Mouse (Mus musculus) embryonic facial prominence, embryonic 15.5 days (tissue): ENCODE measurements around the gene Celf6. TPM values are rescaled to one million over a fixed set of nuclear protein-coding genes. Genes with fewer than 3 reads are reported as not detected.

Experiments
- ATAC-seq: fragments of 200-750 bp; cut with Nextera tagmentation; 2 replicates; pipeline ENCODE4 v1.8.0; 2017; ENCODE audit warnings: low read depth, moderate TSS enrichment; ENCODE audit not compliant: insufficient number of reproducible peaks, low FRiP score, low TSS enrichment
- H3K27ac ChIP-seq: fragments of 300-500 bp; sonication (generic); replicated peaks from 2 replicates; pipeline ENCODE4 v1.5.1; 2015; ENCODE audit warnings: mild to moderate bottlenecking, inconsistent platforms
- H3K27me3 ChIP-seq: fragments of 300-500 bp; sonication (generic); 2 replicates; pipeline ENCODE4 v1.6.1; 2015; ENCODE audit warnings: inconsistent platforms
- H3K36me3 ChIP-seq: fragments of 300-500 bp; sonication (generic); 2 replicates; pipeline ENCODE4 v1.6.1; 2015; ENCODE audit warnings: mild to moderate bottlenecking, inconsistent platforms
- H3K4me1 ChIP-seq: fragments of 300-500 bp; sonication (generic); 2 replicates; pipeline ENCODE4 v1.6.1; 2015; ENCODE audit warnings: inconsistent platforms
- H3K4me2 ChIP-seq: fragments of 300-500 bp; sonication (generic); replicated peaks from 2 replicates; pipeline ENCODE4 v1.6.1; 2015; ENCODE audit warnings: mild to moderate bottlenecking, inconsistent platforms
- H3K4me3 ChIP-seq: fragments of 300-500 bp; sonication (generic); replicated peaks from 2 replicates; pipeline ENCODE4 v1.5.1; 2015; ENCODE audit warnings: mild to moderate bottlenecking, inconsistent platforms
- H3K9ac ChIP-seq: fragments of 300-500 bp; sonication (generic); 2 replicates; pipeline ENCODE4 v1.6.1; 2015; ENCODE audit warnings: inconsistent platforms
- H3K9me3 ChIP-seq: fragments of 300-500 bp; sonication (generic); replicated peaks from 2 replicates; pipeline ENCODE4 v1.6.1; 2016; ENCODE audit warnings: inconsistent platforms
- WGBS: fragments of 180-500 bp; shearing (Covaris S2); methylation state at CpG from one replicate; pipeline ENCODE4 v1.1.7; 2015; 5-methylcytosine and 5-hydroxymethylcytosine counted together
- polyA plus RNA-seq: library from polyadenylated mRNA; unstranded; fragments of >200 nt; fragmentation: Nextera tagmentation; extraction: Ambion mirVana; gene quantifications from 2 replicates; pipeline ENCODE4 v1.2.1, GENCODE M21; 2015

Gene Celf6
- polyA plus RNA-seq, 1 experiment from 2014 or later, result 0.48 TPM

DNA sequence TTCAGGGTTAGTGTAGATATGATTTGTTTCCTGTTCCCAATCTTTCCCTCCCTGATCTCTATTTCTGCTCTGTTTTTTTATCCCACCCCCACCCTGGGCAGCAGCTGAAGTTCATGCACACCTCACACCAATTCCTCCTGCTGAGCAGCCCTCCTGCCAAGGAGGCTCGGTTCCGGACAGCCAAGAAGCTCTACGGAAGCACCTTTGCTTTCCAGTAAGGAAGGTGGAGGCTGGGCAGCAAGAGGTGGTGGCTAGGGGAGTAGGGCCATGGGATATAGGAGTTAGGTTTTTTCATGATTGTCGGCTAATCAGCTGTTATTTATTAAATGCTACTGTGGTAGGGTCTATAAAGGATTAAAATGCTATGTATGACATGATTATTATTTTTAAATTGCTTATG is 62.2 kb downstream of the Celf6 start:
- H3K4me1 ChIP-seq, result 0 out of 2 replicates have a peak, but pooled peaks cover 3% of the 10 kb centered on the region
- no peak overlapping the region for H3K4me3 ChIP-seq
- no peaks in the 10 kb centered on the region for H3K27me3 ChIP-seq
- H3K36me3 ChIP-seq, result peaks cover 56% of the 10 kb centered on the region
- WGBS, result 88% methylated on average over 4 of the region's 4 CpGs
- H3K9me3 ChIP-seq, result no peaks in the 10 kb centered on the region
- no peak for ATAC-seq
- H3K9ac ChIP-seq, result no peak overlapping the region
- no peak overlapping the region for H3K27ac ChIP-seq
- no peak overlapping the region for H3K4me2 ChIP-seq

DNA sequence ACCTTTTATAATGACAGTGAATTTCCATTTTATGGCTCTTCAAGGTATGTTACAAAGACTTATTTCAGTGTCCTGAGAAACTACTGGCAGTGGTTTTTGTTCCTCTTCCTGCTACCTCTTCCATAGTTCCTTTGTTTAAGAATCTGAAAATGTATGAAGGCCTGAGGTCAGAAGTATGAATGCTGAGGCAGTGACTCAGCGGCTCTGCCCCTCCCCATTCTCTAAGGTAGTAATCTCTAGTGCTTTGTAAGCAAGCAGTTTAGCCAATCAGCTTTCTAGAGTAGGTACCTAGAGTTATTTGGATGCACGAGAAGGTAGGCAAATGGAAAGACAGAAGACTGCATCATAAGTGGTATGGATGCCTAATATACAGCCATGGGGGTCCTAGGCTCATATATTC is 63.6 kb downstream of the Celf6 start:
- no peak overlapping the region for H3K4me3 ChIP-seq
- H3K9me3 ChIP-seq, result no peaks in the 10 kb centered on the region
- no peak overlapping the region for H3K27ac ChIP-seq
- no peaks in the 10 kb centered on the region for H3K27me3 ChIP-seq
- peaks cover 45% of the 10 kb centered on the region for H3K36me3 ChIP-seq
- ATAC-seq, result no peak
- H3K9ac ChIP-seq, result no peak overlapping the region
- H3K4me2 ChIP-seq, result no peak overlapping the region
- 84% methylated on average over 2 of the region's 2 CpGs for WGBS
- 0 out of 2 replicates have a peak, but pooled peaks cover 3% of the 10 kb centered on the region for H3K4me1 ChIP-seq

DNA sequence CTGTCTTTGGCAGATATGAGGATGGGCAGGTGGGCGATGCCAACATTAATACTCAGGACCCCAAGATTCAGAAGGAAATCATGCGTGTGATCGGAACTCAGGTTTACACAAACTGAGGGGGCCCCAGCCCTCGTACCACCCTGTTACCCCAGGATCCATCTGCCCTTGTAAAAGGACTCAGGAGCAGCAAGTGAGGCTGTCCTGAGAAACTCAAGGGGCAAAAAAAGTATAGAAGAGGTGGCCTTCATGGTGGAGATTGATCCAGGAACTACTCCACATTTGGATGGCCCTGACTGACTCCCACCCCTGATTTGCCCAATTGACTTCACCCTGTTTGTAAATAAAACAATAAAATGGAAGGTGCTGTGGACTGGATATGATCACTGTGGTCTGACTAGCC is 72.2 kb downstream of the Celf6 start:
- Histone ChIP-seq H3K9ac (no peak overlapping the region), H3K27ac (no peak overlapping the region), H3K4me1 (0 out of 2 replicates have a peak, but pooled peaks cover under 1% of the 10 kb centered on the region), H3K9me3 (no peaks in the 10 kb centered on the region), H3K4me3 (no peak overlapping the region), H3K36me3 (peaks cover 35% of the 10 kb centered on the region), H3K27me3 (no peaks in the 10 kb centered on the region), H3K4me2 (no peak overlapping the region)
- WGBS, result 97% methylated on average over 4 of the region's 4 CpGs
- no peak for ATAC-seq

DNA sequence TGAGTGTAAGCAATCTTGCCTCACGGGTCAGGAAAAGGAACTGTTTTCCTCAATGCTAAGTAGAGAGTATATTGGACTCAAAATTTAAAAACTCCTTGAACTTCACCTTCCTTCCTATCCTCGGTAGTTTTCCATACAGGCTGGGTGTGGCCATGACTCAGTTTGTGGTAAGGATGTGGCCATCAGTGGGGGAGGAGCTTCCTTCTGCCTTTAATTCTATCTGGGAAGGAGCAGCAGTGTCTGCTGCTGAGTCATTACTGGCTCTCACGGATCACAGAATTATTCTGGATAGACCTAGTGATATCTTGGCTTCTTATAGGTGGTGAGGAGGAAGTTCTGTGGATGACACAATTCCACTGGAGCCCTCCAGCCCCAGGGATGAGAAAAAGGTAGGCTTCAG is 75.7 kb downstream of the Celf6 start:
- Histone ChIP-seq H3K9ac (no peak overlapping the region), H3K27me3 (no peaks in the 10 kb centered on the region), H3K36me3 (peaks cover 29% of the 10 kb centered on the region), H3K4me3 (no peak overlapping the region), H3K4me1 (peaks cover 19% of the 10 kb centered on the region), H3K4me2 (no peak overlapping the region), H3K27ac (no peak overlapping the region), H3K9me3 (no peaks in the 10 kb centered on the region)
- WGBS, result 31% methylated on average over 3 of the region's 3 CpGs
- no peak for ATAC-seq

DNA sequence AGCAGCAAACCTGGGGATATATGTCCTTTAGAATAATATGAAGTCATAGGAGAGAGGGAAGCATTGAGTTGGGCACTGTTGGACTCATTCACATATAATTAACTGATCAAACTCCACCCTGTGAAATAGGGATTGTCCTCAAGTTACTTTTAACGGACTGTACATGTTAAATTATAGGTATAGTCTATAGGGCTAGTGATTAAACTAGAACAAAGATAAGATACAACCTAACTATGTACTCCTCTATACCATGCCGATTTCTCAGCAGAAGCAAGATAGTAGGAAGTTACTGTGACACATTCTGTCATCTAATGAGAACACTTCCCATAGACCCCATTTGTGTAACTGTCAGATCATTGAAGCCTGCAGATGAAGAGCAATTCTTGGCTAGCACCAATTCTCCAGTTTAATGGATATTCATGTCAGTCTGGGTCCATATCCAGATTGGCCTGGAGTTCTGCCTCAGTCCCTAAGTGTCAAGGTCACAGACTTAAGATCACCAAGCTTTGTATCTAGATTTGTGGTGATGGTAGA is 76.8 kb downstream of the Celf6 start:
- H3K9ac ChIP-seq, result no peak overlapping the region
- no peak overlapping the region for H3K4me2 ChIP-seq
- H3K27ac ChIP-seq, result no peak overlapping the region
- H3K36me3 ChIP-seq, result peaks cover 17% of the 10 kb centered on the region
- ATAC-seq, result no peak
- no peaks in the 10 kb centered on the region for H3K9me3 ChIP-seq
- WGBS, result 79% methylated on average over 2 of the region's 2 CpGs
- no peaks in the 10 kb centered on the region for H3K27me3 ChIP-seq
- H3K4me3 ChIP-seq, result no peak overlapping the region
- peaks cover 29% of the 10 kb centered on the region for H3K4me1 ChIP-seq

DNA sequence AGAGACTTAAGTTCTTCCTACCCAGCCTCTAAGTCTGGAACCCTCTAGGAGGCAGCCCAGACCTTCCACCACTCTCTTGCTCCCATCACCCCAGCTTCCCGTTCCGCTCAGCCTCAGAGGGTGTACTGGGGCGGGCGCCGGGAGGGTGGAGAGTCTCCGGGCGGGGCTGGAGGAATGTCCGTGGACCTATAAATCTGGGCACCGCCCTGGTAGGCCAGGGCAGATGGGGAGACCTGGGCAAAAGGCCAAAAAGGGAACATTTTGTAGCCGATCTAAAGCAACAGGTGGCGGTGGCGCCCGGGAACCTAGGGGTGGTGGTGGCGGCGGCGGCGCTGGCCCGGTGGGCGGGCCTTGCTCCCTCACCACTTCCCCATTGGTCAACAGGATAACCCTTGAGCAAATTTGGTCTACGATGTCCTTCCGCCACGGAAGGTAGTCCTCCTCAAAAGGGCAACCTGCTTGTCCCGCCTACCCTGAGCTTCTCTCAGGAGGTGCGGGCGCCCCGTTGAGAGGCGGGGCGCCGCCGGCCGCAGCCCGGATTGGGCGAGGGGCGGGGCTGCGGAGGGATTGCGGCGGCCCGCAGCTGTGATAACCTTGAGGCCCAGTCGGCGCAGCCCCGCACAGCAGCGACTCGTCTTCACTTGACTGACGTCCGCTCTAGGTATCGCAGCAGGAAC is 78.4 kb downstream of the Celf6 start, which contains the start of gene Pkm:
Gene Pkm (plus strand): TSS at position 411 of the 677 bp plus-strand sequence.
- ATAC-seq, result peak; percentile 91

More for the DNA sequence above, 78.4 kb downstream of the Celf6 start, which contains the start of gene Pkm:
- Histone ChIP-seq H3K9me3 (no peaks in the 10 kb centered on the region), H3K4me2 (peak within 1 kb of the TSS; percentile 67), H3K9ac (peak within 1 kb of the TSS; percentile 68), H3K36me3 (peaks cover 14% of the 10 kb centered on the region), H3K27me3 (no peaks in the 10 kb centered on the region), H3K4me3 (peak within 1 kb of the TSS; percentile 77), H3K4me1 (peaks cover 45% of the 10 kb centered on the region), H3K27ac (peak within 1 kb of the TSS; percentile 97)
- WGBS, result under 1% methylated on average over 46 of the region's 46 CpGs

Other genes with a start within 250 kb of the Celf6 start
- 18.8 and 22.1 TPM in 2 replicates for gene Bbs4, start 224.4 kb upstream of the Celf6 start, polyA plus RNA-seq
- gene Arih1, start 91.3 kb upstream of the Celf6 start, polyA plus RNA-seq, result 14.5 and 15.0 TPM in 2 replicates
- gene Hexa, start 38.4 kb upstream of the Celf6 start, polyA plus RNA-seq, result 91.5 and 92.2 TPM in 2 replicates
- gene Tmem202, start 38.1 kb upstream of the Celf6 start, polyA plus RNA-seq, result 0.30 TPM in 1 of 2 replicates, not detected in the other
- gene Parp6, start 39.4 kb downstream of the Celf6 start, polyA plus RNA-seq, result 31.1 and 36.1 TPM in 2 replicates
- 1,163 and 1,229 TPM in 2 replicates for gene Pkm, start 78.5 kb downstream of the Celf6 start, polyA plus RNA-seq
- 6.6 and 7.6 TPM in 2 replicates for gene Gramd2, start 102.2 kb downstream of the Celf6 start, polyA plus RNA-seq
- gene Senp8, start 172.8 kb downstream of the Celf6 start, polyA plus RNA-seq, result 9.4 and 11.1 TPM in 2 replicates
- gene Myo9a, start 173.0 kb downstream of the Celf6 start, polyA plus RNA-seq, result 13.1 and 13.9 TPM in 2 replicates